Mouse (Mus musculus) heart, embryonic 14.5 days (tissue): ENCODE results near the gene Gdpd2. TPM values are rescaled to one million over a fixed set of nuclear protein-coding genes. Genes with fewer than 3 reads are reported as not detected.

Source experiments
- ATAC-seq: fragments of 200-750 bp; cut with Nextera tagmentation; 2 replicates; pipeline ENCODE4 v1.8.0; 2017; ENCODE audit warnings: low read depth, moderate TSS enrichment; ENCODE audit not compliant: insufficient number of reproducible peaks, insufficient read depth, low FRiP score
- H3K27ac ChIP-seq, 2 experiments: fragments of 200-500 bp in 1 of 2; fragments of 300-500 bp in 1 of 2; sonication (generic) in 1 of 2; replicated peaks in 1 of 2; 2 replicates each; pipeline ENCODE4 v1.5.1; 2012 to 2014; ENCODE audit warnings: low read depth in 2 of 2, low read length in 2 of 2, control low read depth in 1 of 2, mild to moderate bottlenecking in 1 of 2, mixed read lengths in 1 of 2; ENCODE audit not compliant: control insufficient read depth in 1 of 2, insufficient read depth in 1 of 2
- H3K27me3 ChIP-seq: fragments of 300-500 bp; sonication (generic); 2 replicates; pipeline ENCODE4 v1.6.1; 2014; ENCODE audit warnings: mild to moderate bottlenecking, low read length, control low read depth; ENCODE audit not compliant: control insufficient read depth, insufficient read depth
- H3K36me3 ChIP-seq: fragments of 300-500 bp; sonication (generic); 2 replicates; pipeline ENCODE4 v1.6.1; 2014; ENCODE audit warnings: mild to moderate bottlenecking, control low read depth, low read length, mixed read lengths; ENCODE audit not compliant: control insufficient read depth, insufficient read depth
- H3K4me1 ChIP-seq, 2 experiments: fragments of 200-500 bp in 1 of 2; fragments of 300-500 bp in 1 of 2; sonication (generic) in 1 of 2; 2 replicates each; pipeline ENCODE4 v1.6.1; 2012 to 2014; ENCODE audit warnings: low read length in 2 of 2, control low read depth in 1 of 2, mixed read lengths in 1 of 2; ENCODE audit not compliant: control insufficient read depth in 2 of 2, insufficient read depth in 2 of 2
- H3K4me2 ChIP-seq: fragments of 300-500 bp; sonication (generic); 2 replicates; pipeline ENCODE4 v1.6.1; 2014; ENCODE audit warnings: mild to moderate bottlenecking, low read length
- H3K4me3 ChIP-seq, 2 experiments: fragments of 200-500 bp in 1 of 2; fragments of 300-500 bp in 1 of 2; sonication (generic) in 1 of 2; 2 replicates each; pipeline ENCODE4 v1.5.1; 2012 to 2014; ENCODE audit warnings: low read length in 2 of 2, mild to moderate bottlenecking in 2 of 2, control low read depth in 1 of 2, low read depth in 1 of 2, moderate library complexity in 1 of 2; ENCODE audit not compliant: control insufficient read depth in 1 of 2, insufficient read depth in 1 of 2
- H3K9ac ChIP-seq: fragments of 300-500 bp; sonication (generic); 2 replicates; pipeline ENCODE4 v1.6.1; 2014; ENCODE audit warnings: mild to moderate bottlenecking, low read length
- H3K9me3 ChIP-seq: fragments of 300-500 bp; sonication (generic); 2 replicates; pipeline ENCODE4 v1.6.1; 2016; ENCODE audit warnings: low read length, control low read depth; ENCODE audit not compliant: control insufficient read depth
- WGBS: fragments of 180-500 bp; shearing (Covaris S2); extraction: QIAGEN DNeasy Blood & Tissue Kit; methylation state at CpG from one replicate; pipeline ENCODE4 v1.1.7; 2014; 5-methylcytosine and 5-hydroxymethylcytosine counted together
- polyA plus RNA-seq: library from polyadenylated mRNA; unstranded; fragments of >200 nt; fragmentation: Nextera tagmentation; extraction: Ambion mirVana; gene quantifications from 2 replicates; pipeline ENCODE4 v1.2.1, GENCODE M21; 2014

Gene Gdpd2
- 0.62 and 0.75 TPM in 2 replicates for polyA plus RNA-seq

- H3K27ac ChIP-seq, result peak within 1 kb of the TSS in 1 of 2 experiments; percentile 9; a peak in 1 of 4 replicates
- no peaks in the 10 kb centered on the region for H3K9me3 ChIP-seq
- 25% methylated on average over 7 of the region's 8 CpGs for WGBS
- peak within 1 kb of the TSS in 1 of 2 experiments; percentile 19; a peak in 2 of 4 replicates for H3K4me3 ChIP-seq
- H3K4me2 ChIP-seq, result peak within 1 kb of the TSS; percentile 57
- H3K4me1 ChIP-seq, result peaks cover 2 to 13% of the 10 kb centered on the region in 2 experiments
- peaks cover 22% of the 10 kb centered on the region for H3K36me3 ChIP-seq
- H3K27me3 ChIP-seq, result no peaks in the 10 kb centered on the region; the same call in 1 of the 2 replicates
- no peak within 1 kb of the TSS for H3K9ac ChIP-seq
- ATAC-seq, result 0 out of 2 replicates have a peak, but pooled peaks have one; percentile 54
These were observed at the start of gene Gdpd2 for GRCm38 (mm10) chrX:100729665-100730188. Gdpd2 (plus strand) TSS chrX:100729873.

DNA sequence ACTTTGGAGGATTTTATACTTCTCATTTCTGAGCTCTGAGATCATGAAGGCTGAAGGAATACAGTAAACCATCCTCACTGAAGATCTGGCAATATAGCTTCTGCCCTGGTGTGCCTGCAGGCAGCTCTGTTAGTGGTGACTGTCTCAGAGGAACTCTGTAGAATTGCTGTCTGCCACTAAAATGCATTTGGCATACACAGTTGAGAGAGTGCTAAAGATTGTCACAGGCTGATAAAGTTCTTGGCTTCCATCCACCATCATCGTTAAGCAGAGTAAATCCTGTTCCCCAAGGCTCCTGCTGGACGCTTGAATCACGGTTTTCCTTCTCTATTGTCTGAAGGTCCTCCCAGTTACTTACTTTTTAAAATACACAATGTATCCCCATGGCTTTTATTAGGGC is 43.1 kb upstream of the Gdpd2 start:
- no peak overlapping the region for H3K4me2 ChIP-seq
- H3K27me3 ChIP-seq, result no peaks in the 10 kb centered on the region
- H3K36me3 ChIP-seq, result peaks cover 31% of the 10 kb centered on the region
- no peaks in the 10 kb centered on the region for H3K4me1 ChIP-seq
- no peak overlapping the region for H3K4me3 ChIP-seq
- no peak overlapping the region for H3K9ac ChIP-seq
- no peak overlapping the region for H3K27ac ChIP-seq
- ATAC-seq, result no peak
- 40% methylated on average over 3 of the region's 3 CpGs for WGBS
- H3K9me3 ChIP-seq, result no peaks in the 10 kb centered on the region

GRCm38 (mm10) chrX:100687360-100688032 is 42.2 kb upstream of the Gdpd2 start:
- Histone ChIP-seq H3K9ac (no peak overlapping the region), H3K4me3 (no peak overlapping the region), H3K27ac (no peak overlapping the region), H3K9me3 (no peaks in the 10 kb centered on the region), H3K27me3 (no peaks in the 10 kb centered on the region), H3K4me1 (no peaks in the 10 kb centered on the region), H3K4me2 (no peak overlapping the region), H3K36me3 (peaks cover 37% of the 10 kb centered on the region)
- WGBS, result 81% methylated on average over 6 of the region's 6 CpGs
- ATAC-seq, result no peak

DNA sequence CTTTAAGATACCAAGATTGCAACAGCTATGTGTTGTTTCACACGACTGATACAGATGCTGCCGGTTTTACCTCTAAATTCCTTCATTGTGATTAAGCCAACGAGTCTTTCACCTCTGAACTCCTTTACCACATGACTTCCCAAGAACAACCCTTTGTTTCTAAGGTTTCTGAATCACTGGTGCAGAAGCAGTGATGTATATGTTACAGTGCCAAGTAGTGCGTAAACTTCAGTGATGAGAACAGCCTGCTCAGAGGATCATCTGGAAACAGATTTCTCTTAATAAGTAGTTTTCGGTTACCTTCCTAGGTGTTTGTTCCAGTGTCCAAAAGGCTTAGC is 41.7 kb upstream of the Gdpd2 start:
- 80% methylated on average over 5 of the region's 5 CpGs for WGBS
- Histone ChIP-seq H3K9me3 (no peaks in the 10 kb centered on the region), H3K4me3 (no peak overlapping the region), H3K4me1 (no peaks in the 10 kb centered on the region), H3K9ac (no peak overlapping the region), H3K27me3 (no peaks in the 10 kb centered on the region), H3K4me2 (no peak overlapping the region), H3K36me3 (peaks cover 40% of the 10 kb centered on the region), H3K27ac (no peak overlapping the region)
- no peak for ATAC-seq

DNA sequence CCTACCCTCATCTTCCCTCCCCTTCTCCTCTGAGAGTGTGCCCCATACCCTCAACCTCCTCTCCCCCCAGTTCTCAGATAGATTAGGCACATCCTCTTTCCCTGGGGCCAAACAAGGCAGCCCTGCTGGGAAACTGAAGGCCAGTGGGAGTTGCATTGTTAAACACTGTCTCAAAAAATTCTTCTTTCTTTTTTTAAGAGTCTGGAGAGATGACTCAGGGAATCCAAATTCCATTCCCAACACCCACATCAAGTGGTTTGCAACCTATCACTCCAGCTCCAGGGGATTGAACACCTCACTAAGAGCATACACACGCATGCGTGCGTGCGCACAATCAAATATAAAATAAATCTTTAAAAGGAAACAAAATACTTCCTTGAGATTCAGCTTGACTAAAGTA is 32.9 kb upstream of the Gdpd2 start:
- H3K4me3 ChIP-seq, result no peak overlapping the region
- no peak overlapping the region for H3K27ac ChIP-seq
- H3K4me1 ChIP-seq, result no peaks in the 10 kb centered on the region
- no peaks in the 10 kb centered on the region for H3K9me3 ChIP-seq
- no peak for ATAC-seq
- no peaks in the 10 kb centered on the region for H3K27me3 ChIP-seq
- H3K4me2 ChIP-seq, result no peak overlapping the region
- 94% methylated on average over 4 of the region's 4 CpGs for WGBS
- no peak overlapping the region for H3K9ac ChIP-seq
- H3K36me3 ChIP-seq, result peaks cover 54% of the 10 kb centered on the region

DNA sequence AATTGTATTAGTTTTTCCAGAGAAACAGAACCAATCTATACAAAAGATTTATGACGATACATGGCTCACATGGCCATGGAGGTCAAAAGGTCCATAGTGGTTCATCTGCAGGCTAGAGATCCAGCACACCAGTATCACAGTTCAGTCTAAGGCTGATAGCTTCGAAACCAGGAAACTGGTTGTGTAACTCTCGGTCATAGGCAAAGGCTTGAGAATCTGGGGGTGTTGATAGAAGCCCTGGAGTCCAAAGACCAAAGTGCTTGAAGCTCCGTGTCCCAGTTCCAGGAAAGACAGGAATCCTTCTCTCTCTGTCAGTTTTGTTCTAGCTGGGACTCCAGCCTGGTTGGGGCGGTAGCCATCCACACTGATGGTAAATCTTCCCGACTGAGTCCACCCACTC is 21.6 kb upstream of the Gdpd2 start:
- no peak overlapping the region for H3K4me2 ChIP-seq
- H3K9me3 ChIP-seq, result no peaks in the 10 kb centered on the region
- no peak overlapping the region for H3K27ac ChIP-seq
- ATAC-seq, result no peak
- no peak overlapping the region for H3K9ac ChIP-seq
- 82% methylated on average over 6 of the region's 6 CpGs for WGBS
- peaks cover 47% of the 10 kb centered on the region for H3K36me3 ChIP-seq
- H3K4me1 ChIP-seq, result no peaks in the 10 kb centered on the region
- no peaks in the 10 kb centered on the region for H3K27me3 ChIP-seq
- no peak overlapping the region for H3K4me3 ChIP-seq

- ATAC-seq, result no peak
- WGBS, result 87% methylated on average over 6 of the region's 6 CpGs
- H3K9ac ChIP-seq, result no peak overlapping the region
These were observed 13.5 kb upstream of the Gdpd2 start for GRCm38 (mm10) chrX:100716173-100716572.

More at GRCm38 (mm10) chrX:100716173-100716572, 13.5 kb upstream of the Gdpd2 start:
- Histone ChIP-seq H3K9me3 (no peaks in the 10 kb centered on the region), H3K4me2 (no peak overlapping the region), H3K4me3 (no peak overlapping the region), H3K36me3 (peaks cover 86% of the 10 kb centered on the region), H3K27me3 (no peaks in the 10 kb centered on the region), H3K27ac (no peak overlapping the region), H3K4me1 (no peaks in the 10 kb centered on the region)
